Mouse (Mus musculus) kidney, postnatal 4 days (tissue): ENCODE results near the gene Atxn2.
"Not testable (repeated sequence)": the region's sequence is repeated elsewhere in the genome, so short reads cannot be mapped to it uniquely, and the experiment has no call there.

ENCODE experiments used
- DNase-seq, 2 experiments: peaks; one replicate each; pipeline ENCODE4 v3.0.0; 2021; ENCODE audit warnings: mixed read lengths in 2 of 2

Atxn2 gene

DNA sequence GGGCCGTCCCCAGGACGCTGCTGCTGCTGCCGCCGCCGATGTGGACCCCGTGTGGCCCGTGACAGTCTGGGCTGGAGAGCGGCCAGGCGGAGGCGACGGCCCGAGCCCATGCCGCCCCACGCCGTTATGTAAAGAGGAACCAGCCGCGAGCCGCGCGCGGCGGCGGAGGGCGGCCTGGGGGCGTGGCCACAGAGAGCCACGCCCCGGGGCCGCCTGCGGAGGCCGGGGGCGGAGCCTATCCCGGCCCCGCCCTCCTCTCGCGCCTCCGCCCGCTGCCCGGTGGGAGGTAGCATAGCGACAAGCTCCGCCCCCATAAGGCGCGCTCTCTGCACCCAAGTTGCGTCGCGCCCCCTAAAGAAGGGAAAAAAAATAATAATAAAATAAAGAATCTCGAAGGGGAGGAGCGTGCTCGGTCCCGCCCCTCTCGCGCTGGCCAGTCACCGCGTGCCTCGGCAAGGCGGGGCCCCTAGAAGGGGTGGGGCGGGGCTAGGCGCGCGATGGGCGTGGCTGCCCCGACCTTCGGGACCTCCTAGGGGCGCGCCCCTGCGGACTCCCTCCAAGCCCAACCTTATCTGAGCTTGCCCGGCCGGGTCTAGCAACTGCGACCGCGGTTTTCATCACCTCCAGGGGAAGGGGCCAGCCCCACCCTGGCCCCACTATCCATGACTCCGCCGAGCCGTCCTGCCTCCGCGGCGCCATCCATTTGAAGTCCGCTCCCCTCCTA, 125.7 kb downstream of the Atxn2 start:
- peak; percentile 95 to 97 for DNase-seq

DNA sequence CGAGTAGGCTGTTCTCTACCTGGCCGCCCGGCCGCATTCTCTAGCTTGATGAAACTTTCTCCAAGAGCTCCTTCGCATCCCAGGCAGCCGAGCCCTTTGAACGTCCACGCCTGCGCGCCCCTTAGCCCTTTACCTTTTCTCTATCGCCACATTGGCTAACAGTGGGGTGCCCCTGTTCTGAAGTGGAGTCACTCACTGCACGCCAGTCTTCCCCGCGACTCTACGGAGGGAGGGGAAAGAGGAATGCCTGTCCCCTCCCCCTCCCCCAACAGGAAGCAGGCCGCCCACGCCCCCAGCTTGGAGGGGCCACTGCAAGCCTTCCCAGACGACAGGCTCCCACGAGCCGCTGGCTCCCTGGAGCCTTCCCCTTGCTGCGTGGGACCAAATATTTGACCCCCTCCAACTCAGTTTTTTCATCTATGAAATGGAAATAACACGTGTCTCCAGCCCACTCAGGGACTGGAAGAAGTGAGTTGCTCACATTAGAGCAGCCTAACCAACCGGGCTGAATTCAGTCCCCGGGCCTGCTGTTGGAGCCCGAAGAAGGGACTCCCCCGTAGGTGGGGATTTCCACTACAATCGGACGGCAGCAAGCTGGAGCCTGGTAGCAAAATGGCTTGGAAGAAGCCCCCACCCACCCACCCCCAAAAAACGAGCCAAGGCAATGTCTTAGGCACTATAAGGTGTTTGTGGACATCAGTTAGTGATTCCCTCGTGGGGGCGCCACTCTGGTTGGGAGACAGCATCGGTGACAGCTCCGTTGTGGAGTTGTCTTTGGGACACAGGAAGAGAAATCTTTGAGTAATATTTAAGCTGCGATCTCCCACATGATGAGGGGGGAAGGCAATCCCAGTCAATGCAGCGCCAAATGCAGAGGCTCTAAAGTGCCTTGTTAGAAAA, 126.6 kb downstream of the Atxn2 start, which contains the start of gene Sh2b3:
Gene Sh2b3, minus strand, starts transcription at position 206 of the 900 bp plus-strand sequence.
- DNase-seq = peak; percentile 66 to 78

DNA sequence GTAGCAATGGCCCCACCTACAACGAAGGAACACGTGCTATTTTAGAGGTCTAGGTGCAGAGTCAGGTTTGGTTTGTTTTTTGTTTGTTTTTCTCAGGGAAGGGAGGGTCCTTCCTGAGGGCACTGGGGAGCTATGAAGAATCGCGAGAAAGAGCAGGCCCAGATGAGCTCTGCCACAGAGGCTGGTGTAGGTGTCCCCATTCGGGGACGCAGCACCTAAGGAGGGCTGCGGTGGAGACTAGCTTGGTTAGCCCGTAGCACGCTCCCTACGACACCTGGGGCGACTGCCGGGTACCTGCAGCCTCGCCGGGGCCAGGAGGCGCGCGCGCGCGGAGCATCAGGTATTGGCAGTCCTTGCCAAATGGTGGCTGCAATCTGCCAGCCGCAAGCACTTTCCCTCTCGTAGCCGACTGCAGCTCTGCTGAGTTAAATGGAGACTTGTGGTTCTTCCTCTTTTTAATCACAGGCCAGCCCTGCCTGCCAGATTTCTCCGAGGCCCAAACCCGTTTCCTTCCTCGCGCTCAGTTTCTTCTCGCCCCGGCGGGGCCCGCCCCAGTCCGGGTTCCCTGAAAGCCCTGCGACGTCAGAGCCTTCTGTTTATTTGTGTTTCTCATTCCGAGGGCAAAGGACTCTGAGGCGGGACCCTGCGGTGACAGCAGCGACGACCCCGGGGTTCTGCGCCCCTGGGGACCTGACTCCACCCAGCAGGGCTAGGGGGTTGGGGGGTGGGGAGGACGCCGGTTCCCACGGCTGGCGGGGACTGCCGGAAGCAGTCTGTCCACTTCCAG, 127.4 kb downstream of the Atxn2 start:
- DNase-seq = peak; percentile 67 to 79

DNA sequence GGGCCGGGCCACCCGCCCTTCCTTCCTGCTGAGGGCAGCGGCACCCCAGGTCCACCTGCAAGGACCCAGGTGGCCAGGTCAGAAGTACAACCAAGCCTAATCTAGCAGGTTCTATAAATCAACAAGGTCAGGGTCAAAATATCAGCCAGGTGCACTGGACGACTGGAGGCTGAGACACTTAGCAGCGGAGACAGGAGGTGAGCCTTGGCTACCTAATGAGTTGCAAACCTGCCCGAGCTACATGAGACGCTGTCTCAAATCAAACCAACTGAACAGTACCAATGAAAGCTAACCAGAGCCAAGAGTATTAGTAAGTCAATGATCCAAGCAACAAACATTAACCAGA, 128.0 kb downstream of the Atxn2 start:
- DNase-seq = no peak

DNA sequence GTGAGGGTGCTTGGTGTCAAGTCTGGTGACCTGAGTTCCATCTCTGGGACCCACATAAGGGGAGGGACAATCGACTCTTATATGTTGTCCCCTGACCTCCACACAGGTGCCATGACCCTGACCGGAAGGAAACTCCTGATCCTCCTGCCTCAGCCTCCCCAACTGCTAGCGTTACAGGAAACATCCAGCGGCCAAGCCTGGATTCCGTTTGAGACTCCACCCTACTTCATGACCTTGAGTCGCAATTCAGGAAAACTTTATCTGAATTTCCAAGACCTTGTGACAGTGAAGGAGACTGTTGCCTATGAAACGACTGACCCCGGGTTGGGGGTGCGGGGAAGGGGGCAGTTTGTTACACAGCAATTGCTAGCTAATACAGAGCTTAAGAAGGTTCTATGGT, 130.4 kb downstream of the Atxn2 start:
- DNase-seq = no peak

DNA sequence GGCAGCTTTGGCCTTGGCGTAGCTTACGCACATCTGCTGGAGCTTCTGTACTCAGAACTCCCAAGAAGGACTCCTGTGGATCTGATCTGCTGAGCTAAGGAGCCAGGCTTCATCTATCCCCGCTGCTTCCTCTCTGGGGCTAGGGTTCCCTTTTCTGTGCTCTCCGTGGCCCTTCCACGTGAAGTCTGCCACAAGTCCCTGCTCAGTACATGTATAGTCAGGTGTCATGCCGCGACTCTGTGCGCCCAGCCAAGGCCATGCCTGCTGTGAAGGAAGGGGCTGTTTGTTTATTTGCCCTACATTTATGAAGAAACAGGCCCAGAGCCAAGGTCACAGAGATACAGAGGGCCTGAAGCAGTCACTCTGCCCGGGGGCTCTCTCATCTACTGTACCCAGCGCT, 130.8 kb downstream of the Atxn2 start:
- no peak for DNase-seq

DNA sequence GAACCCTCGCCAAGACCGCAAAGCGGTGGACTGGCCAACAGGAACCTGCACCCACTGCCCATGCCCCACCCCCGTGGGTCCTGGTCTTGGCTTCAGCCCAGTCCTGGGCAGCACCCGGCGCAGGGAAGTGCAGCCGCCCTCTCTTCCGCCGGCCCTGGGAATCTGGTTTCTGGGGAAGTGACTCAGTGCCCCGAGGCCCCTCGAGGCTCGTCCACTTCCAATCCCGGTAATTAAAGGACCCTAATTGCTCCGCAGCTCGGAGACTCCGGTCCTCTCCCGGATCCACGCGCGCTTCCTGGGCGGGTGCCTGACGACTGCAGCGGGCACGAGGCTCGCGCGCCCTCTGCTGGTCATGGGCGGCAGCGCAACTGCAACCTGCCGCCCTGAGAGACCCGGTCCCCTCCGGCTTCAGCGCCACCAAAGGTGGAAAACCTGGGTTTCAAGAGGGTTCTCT, 131.6 kb downstream of the Atxn2 start:
- peak; percentile 89 to 91 for DNase-seq

DNA sequence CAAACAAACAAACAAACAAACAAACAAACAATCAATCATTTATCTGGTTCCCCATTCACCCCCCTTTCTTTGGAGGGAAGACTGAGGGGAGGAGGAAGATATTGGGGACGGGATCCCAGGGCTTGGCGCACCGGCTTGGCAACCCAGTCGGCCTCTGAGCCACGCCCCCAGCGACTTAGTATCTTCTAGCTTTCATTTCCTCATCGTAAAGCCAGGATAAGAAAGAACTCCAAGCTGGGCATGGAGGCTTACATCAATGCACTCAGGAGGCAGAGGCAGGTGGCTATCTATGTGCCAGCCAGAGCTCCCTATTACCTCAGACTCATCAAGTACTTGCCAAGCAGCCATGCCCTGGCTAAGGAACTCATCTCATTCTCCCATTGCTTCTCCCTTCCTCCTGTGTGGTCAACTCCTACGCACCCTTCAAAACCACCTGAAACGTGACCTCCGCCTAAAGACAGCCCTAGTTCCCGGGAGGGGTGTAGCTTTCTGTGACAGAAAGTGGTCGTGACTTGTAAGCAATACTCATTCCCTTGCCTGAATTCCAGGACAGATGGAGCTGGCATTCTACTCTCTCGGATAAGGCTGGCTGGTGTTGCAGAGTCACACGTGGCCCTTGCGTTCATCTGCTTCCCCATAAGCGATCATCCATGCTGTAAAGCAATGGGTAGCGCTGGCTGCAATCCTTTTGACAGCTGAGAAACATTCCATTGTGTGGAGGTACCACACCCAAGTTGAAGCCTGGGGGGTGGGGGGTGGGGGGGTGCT, 132.2 kb downstream of the Atxn2 start:
- DNase-seq = peak in 1 of 2 experiments; percentile 39

DNA sequence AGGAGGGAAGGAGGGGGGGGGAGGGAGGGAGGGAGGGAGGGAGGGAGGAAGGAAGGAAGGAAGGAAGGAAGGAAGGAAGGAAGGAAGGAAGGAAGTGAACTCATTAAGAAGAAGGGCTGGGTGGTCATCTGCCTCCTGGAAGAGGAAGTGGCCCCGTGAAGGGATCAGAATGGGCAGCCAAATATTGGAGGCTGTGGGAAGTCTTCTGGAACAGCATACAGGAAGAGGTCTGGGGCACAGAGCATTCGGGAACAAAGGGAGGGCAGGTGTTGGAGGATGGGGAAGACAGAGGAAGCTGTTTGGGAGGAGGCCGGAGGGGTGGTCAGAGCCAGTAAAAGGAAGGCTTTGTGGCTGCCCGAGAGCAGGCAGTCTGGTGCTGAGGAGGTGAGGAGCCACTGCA, 134.2 kb downstream of the Atxn2 start:
- DNase-seq = no peak

DNA sequence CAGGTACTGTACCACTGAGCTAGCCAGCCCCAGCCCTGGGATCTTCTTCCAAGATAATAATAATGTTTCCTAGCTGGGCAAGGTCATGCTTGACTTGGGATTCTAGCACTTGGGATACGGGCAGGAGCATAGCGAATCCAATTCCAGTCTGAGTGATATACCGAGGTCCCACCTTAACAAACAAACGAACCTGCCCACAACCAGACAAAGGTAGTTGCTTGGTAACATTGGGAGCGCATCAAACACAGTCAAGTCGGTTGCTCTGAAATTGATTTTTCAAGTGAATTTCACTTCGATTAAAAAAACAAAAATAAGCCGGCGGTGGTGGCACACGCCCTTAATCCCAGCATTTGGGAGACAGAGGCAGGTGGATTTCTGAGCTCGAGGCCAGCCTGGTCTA, 135.2 kb downstream of the Atxn2 start:
- DNase-seq = no peak

DNA sequence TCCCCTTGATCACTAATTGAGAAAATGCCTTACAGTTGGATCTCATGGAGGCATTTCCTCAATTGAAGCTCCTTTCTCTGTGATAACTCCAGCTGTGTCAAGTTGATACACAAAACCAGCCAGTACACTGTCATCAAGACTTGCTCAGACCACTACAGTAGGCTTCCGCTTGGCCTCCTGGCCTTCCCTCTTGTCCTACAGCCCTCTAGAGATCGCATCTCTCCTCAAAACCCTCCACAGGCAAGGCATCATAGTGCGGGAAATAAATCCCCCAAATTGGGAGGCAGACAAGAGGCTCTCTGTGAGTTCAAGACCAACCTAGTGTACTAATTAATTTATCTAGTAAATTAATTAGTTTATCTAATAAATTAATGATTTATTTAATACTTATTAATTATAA, 136.1 kb downstream of the Atxn2 start:
- not testable (repeated sequence) for DNase-seq

DNA sequence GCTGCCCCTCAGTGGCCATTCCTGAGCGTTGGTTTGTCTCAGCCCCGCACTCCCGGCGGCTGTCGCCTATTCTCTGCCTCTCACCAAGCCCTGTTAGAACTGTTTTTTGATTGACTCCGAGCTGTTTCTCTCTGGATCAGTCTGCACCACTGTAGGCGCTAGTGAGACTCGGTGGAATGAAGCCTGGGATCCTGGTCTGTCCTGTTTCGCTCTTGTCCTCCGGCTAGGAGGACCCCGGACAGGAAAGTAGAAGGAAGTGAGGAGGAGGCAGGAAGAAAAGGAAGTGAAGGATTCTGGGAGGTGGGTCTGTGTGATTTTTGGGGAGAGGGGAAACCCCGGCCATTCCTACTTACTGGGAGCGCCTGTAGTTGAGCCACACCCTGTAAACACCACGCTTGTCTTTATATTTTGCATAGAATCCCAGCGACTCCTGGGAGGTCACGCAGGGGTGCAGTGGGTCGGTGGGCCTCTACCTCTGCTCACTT, 136.9 kb downstream of the Atxn2 start:
- DNase-seq = peak; percentile 64 to 77

DNA sequence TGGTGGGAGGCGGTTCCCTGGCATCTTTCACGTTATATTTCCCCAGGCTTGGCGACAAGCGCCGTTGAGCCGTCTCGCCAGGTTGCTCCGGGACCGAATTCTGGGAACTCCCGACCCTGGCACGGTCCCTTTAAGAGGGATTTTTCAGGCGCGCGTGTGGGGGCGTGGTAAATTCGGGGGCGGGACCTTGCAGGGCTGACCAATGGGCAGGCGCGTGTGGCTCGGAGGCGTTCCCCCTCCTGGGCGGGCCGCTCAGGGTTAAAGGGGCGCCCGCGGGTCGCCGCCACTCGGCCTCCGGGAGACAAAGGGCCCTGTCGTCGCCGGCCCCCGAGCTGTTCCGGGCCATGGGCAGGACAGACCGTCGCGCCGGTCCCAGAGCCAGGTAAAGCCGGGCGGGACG, 137.6 kb downstream of the Atxn2 start, which contains the start of gene Pheta1:
Gene Pheta1, plus strand, starts transcription at position 242 of the 400 bp plus-strand sequence.
- DNase-seq = peak; percentile 95 to 96

DNA sequence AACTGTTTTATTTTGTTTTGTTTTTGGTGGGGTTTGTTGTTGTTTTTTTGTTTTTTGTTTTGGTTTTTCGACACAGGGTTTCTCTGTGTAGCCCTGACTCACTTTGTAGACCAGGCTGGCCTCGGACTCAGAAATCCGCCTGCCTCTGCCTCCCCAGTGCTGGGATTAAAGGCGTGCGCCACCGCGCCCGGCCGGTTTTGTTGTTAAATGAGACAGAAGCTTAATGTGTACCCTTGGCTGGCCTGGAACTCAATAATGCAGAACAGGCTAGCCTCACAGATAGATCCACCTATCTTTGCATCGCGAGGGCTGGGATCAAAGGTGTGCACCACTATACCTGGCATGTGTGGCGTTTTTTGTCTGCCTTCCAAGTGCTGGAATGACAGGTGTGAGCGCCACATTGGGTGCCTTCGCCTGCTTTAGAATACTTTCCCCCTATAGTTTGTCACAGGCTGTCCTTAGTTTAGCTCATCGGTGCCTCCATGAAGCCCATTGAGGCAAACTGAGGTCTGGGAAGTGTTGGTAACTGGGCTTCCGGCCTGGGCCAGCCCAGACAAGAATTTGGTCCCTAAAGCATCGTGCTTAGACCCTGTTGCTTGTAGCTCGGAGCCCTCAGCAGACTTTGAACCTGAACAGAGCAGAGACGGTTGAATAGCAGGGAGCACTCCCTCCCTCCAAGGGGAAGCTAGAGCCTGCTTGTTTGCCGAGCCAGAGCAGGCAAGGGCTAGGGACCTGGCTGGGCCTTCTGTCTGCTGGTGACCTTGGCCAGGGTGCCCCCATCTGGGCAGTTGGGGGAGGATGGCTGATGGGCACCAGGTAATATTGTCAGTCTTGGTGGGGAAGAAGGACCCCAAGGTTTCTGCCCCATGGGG, 138.6 kb downstream of the Atxn2 start:
- peak; percentile 34 to 56 for DNase-seq

DNA sequence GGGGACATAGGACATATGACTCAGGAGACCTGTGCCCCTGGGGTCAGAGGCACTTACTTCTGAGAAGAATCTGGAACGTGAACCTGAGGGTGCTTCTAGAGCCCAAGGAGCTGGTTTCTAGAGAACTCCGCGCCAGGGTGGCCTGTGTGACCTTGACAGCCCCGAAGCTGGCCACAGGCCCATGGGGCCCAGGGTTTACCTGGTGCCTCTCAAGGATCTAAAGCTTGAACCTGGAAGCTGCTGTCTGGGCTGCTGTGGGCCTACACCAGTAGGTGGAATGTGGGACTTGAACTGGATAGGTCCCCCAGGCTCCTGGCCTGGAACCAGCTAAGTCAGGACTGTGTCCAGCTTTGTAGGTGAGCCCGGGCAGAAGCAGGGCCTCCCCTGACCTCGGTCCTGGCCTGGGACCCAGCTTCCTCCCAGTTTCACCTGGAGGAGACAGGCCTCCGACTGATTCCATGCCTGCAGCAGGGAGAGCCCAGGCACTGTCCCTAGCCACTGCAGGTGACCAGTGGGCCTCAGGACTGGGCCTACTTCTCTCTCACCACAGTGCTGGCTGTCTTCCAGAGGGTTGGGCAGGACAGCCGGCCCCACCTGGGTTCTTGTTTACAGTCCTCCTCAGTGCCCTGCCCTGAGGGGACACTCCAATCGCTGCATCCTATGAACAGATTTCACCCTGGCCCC, 142.4 kb downstream of the Atxn2 start:
- DNase-seq = peak; percentile 34 to 56

DNA sequence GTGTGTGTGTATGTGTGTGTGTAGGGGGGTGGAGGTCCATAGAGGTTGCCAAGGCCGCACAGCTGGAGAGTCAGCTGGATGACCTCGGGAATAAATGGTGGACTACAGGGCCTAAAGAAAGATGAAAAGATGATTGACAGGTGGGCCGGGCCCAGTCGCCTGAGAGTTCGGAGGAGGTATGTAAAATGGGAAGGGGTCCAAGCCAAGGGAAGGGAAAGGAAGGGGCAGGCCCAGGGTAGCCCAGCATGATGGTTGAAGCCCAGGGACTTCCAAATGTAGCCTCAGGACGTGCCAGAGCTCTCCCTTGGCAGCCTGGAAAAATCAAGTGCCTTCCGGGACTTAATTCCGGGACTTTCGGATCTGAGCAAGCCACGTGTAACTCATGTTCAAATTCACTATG, 143.6 kb downstream of the Atxn2 start:
- DNase-seq = no peak

DNA sequence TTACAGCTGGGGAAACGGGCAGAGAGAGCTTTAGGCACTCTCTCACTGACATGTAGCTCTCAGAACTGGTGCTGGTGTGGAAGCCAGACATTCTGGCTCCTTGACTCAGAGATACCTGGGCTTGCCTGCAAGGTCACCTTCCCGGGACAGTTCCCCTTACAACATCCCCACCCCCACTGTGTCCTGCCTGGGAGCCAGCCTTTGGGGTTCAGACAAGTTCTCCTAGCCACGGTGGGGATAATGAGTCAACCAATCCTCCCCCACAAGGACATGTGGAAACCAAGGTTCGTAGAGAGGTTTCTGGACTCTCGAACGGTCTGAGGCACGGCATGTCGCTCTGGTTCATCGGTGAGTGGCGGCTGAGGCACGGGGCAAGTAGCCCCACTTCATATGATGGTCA, 145.6 kb downstream of the Atxn2 start:
- no peak for DNase-seq

DNA sequence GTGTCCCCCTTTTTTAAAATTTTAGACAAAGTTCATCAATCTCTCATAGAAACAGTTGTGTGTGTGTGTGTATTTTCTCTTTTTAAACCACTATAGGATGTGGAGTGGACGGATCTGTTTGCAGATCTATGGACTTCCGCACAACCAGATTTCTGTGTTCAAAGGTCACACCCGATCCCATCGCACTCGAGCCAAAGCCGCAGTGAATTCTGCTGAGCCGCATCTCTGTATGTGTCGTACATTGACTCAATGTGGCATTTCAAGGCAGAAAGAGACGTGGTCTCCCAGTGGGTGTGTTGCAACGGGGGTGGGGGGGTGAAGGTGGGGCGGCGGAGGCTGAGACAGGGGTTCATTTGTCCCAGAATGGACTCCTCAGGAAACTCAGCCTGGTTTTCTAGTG, 147.3 kb downstream of the Atxn2 start:
- DNase-seq = no peak

DNA sequence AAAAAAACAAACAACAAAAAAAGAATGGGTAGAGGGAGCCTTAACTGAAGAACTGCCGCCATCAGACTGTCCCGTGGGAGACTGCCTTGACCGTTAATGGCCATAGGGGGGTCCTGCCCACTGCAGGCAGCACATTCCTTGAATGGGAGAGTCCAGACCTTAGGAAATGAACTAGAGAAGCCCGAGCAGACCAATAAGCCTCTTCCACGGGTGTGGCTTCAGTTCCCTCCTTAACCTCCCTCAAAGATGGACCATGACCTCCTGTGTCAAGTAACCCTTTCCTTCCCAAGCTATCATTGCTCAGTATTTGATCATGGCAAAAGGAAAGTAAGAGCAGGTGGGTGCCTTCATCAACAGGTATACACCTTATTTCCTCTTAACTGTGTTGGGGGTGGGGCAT, 150.8 kb downstream of the Atxn2 start:
- no peak for DNase-seq

DNA sequence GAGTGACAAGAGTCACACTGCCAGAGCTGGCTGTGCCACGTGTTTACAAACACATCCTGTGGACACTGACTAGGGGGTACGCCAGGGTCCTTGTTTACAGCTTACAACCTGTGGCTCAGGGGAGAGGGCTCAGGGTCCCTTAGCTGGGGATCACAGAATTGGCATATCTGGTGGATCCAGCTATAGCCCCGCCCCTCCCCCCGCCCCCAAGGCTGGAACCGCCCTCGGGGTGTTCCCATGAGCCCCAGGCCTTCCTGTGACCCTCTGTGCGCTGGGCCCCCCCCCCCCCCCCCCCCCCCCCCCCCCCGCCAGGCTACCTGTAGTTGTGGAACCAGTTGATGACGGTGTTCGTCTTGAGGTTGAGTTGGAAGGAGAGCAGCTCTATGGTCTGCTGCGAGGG, 153.2 kb downstream of the Atxn2 start:
- no peak for DNase-seq
